Mouse (Mus musculus) activated CD4-positive, CD25-positive, alpha-beta regulatory T cell, adult 4 months (primary cell): Measurements from ENCODE around the gene Krt27. TPM values are rescaled to one million over a fixed set of nuclear protein-coding genes. Genes with fewer than 3 reads are reported as not detected.
A peak's percentile ranks its signal among the peaks of the same experiment; 100 is the strongest.

Source experiments
- ATAC-seq: one replicate; pipeline ENCODE4 v1.8.0; 2017
- polyA plus RNA-seq, 2 experiments: library from polyadenylated mRNA; unstranded; fragments of 100-300 nt; shearing (Covaris generic); gene quantifications; one replicate each; pipeline ENCODE4 v1.2.1; 2017

Gene Krt27
- polyA plus RNA-seq, 2 experiments from 2014 or later, result 0.21 TPM; not detected in 1

- ATAC-seq, result no peak
Measured at GRCm38 (mm10) chr11:99322851-99323250, 28.1 kb downstream of the Krt27 start, which contains the start of gene Krt25. TSS of gene Krt25 (minus strand) at chr11:99322951.

- no peak for ATAC-seq
Measured at GRCm38 (mm10) chr11:99321094-99321493, 29.8 kb downstream of the Krt27 start.

GRCm38 (mm10) chr11:99319127-99319526 is 31.8 kb downstream of the Krt27 start:
- no peak for ATAC-seq

- ATAC-seq, result no peak
Measured at GRCm38 (mm10) chr11:99316543-99316942, 34.4 kb downstream of the Krt27 start.

- ATAC-seq, result no peak
Measured at GRCm38 (mm10) chr11:99314594-99314993, 36.3 kb downstream of the Krt27 start.

GRCm38 (mm10) chr11:99310882-99311281 is 40.0 kb downstream of the Krt27 start:
- no peak for ATAC-seq

- peak; percentile 57 for ATAC-seq
Measured at GRCm38 (mm10) chr11:99307579-99307978, 43.3 kb downstream of the Krt27 start.

Other genes with a start within 250 kb of the Krt27 start
- 100 to 1,000 TPM; 243 to 261 TPM for gene Ccr7, start 196.0 kb downstream of the Krt27 start, polyA plus RNA-seq
- gene Smarce1, start 120.1 kb downstream of the Krt27 start, polyA plus RNA-seq, result 100 to 1,000 TPM; 133 to 172 TPM
- gene Krt222, start 107.0 kb downstream of the Krt27 start, polyA plus RNA-seq, result 1 to 10 TPM; 1.4 to 1.7 TPM
- not detected for gene Krt24, start 65.8 kb downstream of the Krt27 start, polyA plus RNA-seq
- not detected for gene Krt25, start 28.2 kb downstream of the Krt27 start, polyA plus RNA-seq
- gene Krt26, start 13.1 kb downstream of the Krt27 start, polyA plus RNA-seq, result not detected
- gene Krt28, start 23.8 kb upstream of the Krt27 start, polyA plus RNA-seq, result not detected
- gene Krt10, start 38.3 kb upstream of the Krt27 start, polyA plus RNA-seq, result 1 to 10 TPM; 3.6 to 4.2 TPM
- gene Krt12, start 71.2 kb upstream of the Krt27 start, polyA plus RNA-seq, result not detected
- under 1 TPM in 1 of 2 experiments, not detected in 1; 0.17 TPM for gene Krt20, start 87.0 kb upstream of the Krt27 start, polyA plus RNA-seq
- not detected for gene Krt23, start 142.0 kb upstream of the Krt27 start, polyA plus RNA-seq
- gene Krt39, start 170.2 kb upstream of the Krt27 start, polyA plus RNA-seq, result not detected
- not detected for gene Krt40, start 192.1 kb upstream of the Krt27 start, polyA plus RNA-seq
- gene Krtap3-3, start 199.8 kb upstream of the Krt27 start, polyA plus RNA-seq, result not detected
- gene Krtap3-2, start 205.7 kb upstream of the Krt27 start, polyA plus RNA-seq, result not detected
- gene Gm11939, start 208.4 kb upstream of the Krt27 start, polyA plus RNA-seq, result not detected
- not detected for gene Krtap3-1, start 215.5 kb upstream of the Krt27 start, polyA plus RNA-seq
- not detected for gene Krtap1-5, start 229.9 kb upstream of the Krt27 start, polyA plus RNA-seq
- gene Krtap1-4, start 232.6 kb upstream of the Krt27 start, polyA plus RNA-seq, result not detected
- gene Krtap1-3, start 240.2 kb upstream of the Krt27 start, polyA plus RNA-seq, result not detected
- gene Krtap9-3, start 247.0 kb upstream of the Krt27 start, polyA plus RNA-seq, result not detected